Mouse (Mus musculus): Measurements from ENCODE around the gene Pilrb2. TPM values are rescaled to one million over a fixed set of nuclear protein-coding genes. Genes with fewer than 3 reads are reported as not detected.
"Not testable (repeated sequence)": the region's sequence is repeated elsewhere in the genome, so short reads cannot be mapped to it uniquely, and the experiment has no call there.

The Pilrb2 gene
- polyA plus RNA-seq, 1 experiment from 2014 or later = 1.8 TPM

DNA sequence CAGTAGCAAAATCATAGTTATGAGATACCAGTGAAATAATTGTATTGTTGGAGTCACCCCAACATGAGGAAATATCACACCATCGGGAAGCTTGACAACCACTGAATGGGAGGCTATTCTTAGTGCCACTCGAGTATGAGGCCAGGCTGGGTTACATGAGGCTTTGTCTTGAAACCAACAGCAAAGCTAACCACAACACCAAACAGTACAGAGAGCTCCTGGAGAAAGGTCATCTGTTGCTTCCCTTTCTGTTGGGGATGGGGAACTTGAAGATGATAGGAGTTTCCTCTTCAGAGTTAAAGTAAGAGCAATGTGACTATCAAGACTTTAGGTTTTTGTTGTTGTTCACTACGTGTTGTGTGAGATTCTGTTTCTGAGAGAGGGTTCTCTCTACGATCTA lies 11.3 kb upstream of the Pilrb2 start:
- Histone ChIP-seq H3K4me3 (ENCODE audit: low read length) (no peak overlapping the region), H3K9me3 (replicated peaks; ENCODE audit: control insufficient read depth, low read length) (no peaks in the 10 kb centered on the region), H3K4me2 (ENCODE audit: low read depth, low read length) (no peak overlapping the region), H3K4me1 (ENCODE audit: control insufficient read depth, insufficient read depth, low read length) (peaks cover 3% of the 10 kb centered on the region; the same call in 1 of the 2 replicates), H3K36me3 (ENCODE audit: control insufficient read depth, insufficient read depth) (no peaks in the 10 kb centered on the region), H3K9ac (ENCODE audit: low read length) (no peak overlapping the region), H3K27me3 (ENCODE audit: control insufficient read depth, insufficient read depth, low read length) (no peaks in the 10 kb centered on the region), H3K27ac (ENCODE audit: low read length) (no peak overlapping the region)
- 51% methylated on average over 4 of the region's 4 CpGs for whole genome bisulfite sequencing
- no peak for ATAC-seq (replicated peaks; ENCODE audit: extremely low read depth, insufficient read depth, low FRiP score)

DNA sequence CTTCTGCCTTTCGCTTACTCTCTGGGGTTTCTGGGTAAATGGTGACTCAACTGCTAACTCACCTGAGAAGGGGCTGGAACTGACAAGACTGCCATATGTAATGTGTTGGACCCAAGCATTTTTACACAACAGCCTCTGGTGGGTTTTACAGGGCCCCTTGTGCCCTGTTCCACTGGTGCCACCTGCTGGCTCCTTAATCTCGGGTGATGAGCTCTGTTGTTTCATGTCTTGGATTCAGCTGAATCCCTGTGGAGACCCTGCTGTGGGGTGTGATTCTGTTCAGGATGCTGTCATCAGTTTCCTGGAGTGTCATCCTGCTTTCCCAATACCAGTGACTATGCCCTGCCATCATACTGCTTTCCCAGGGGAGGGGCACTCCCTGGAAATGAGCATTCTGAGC lies 6.2 kb upstream of the Pilrb2 start:
- H3K9ac ChIP-seq (ENCODE audit: low read length) = no peak overlapping the region
- no peaks in the 10 kb centered on the region for H3K36me3 ChIP-seq (ENCODE audit: control insufficient read depth, insufficient read depth)
- H3K4me2 ChIP-seq (ENCODE audit: low read depth, low read length) = no peak overlapping the region
- H3K27me3 ChIP-seq (ENCODE audit: control insufficient read depth, insufficient read depth, low read length) = no peaks in the 10 kb centered on the region
- H3K4me3 ChIP-seq (ENCODE audit: low read length) = no peak overlapping the region
- no peaks in the 10 kb centered on the region for H3K4me1 ChIP-seq (ENCODE audit: control insufficient read depth, insufficient read depth, low read length)
- no peaks in the 10 kb centered on the region for H3K9me3 ChIP-seq (replicated peaks; ENCODE audit: control insufficient read depth, low read length)
- H3K27ac ChIP-seq (ENCODE audit: low read length) = no peak overlapping the region
- no peak for ATAC-seq (replicated peaks; ENCODE audit: extremely low read depth, insufficient read depth, low FRiP score)
- 50% methylated on average over 2 of the region's 2 CpGs for WGBS

DNA sequence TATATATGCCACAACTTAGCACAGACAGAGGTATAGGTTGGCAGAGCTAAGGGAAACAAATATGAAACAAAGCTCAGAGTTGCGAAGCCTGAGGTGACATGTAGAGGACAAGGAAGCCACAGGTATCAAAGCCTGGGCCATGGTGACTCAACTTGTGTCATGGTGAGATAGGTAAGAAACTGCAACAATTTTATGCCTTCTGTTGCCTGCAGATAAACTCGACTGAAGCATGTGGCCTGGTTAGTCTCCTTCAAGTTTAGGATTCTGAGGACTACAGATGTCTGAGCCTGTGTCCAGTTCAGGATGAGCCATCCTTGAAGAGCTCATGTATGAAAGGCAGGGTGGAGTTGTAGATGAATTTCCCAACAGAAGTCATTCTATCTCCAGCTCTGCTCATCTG lies 3.4 kb upstream of the Pilrb2 start:
- Histone ChIP-seq H3K36me3 (ENCODE audit: control insufficient read depth, insufficient read depth) (no peaks in the 10 kb centered on the region), H3K4me1 (ENCODE audit: control insufficient read depth, insufficient read depth, low read length) (no peaks in the 10 kb centered on the region), H3K4me2 (ENCODE audit: low read depth, low read length) (no peak overlapping the region), H3K9ac (ENCODE audit: low read length) (no peak overlapping the region), H3K27ac (ENCODE audit: low read length) (no peak overlapping the region), H3K4me3 (ENCODE audit: low read length) (no peak overlapping the region), H3K9me3 (replicated peaks; ENCODE audit: control insufficient read depth, low read length) (no peaks in the 10 kb centered on the region), H3K27me3 (ENCODE audit: control insufficient read depth, insufficient read depth, low read length) (no peaks in the 10 kb centered on the region)
- ATAC-seq (replicated peaks; ENCODE audit: extremely low read depth, insufficient read depth, low FRiP score) = no peak
- 78% methylated on average over 2 of the region's 2 CpGs for WGBS

DNA sequence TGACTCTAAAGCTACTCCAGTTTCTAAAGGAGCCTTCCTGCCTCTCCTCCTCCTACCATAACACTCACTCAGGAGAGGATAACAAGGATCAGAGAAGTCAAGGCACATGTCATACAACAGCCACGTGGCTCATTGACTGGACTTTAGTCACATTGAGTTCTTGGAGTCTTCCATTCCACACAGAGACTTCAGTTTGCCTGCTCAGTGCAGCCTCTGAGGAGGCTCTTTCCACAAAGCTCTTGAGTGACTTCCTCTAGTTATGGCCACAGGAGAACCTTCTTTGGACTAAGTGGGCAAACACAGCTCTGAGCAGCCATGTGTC lies 727 bp upstream of the Pilrb2 start:
- not testable (repeated sequence) for ATAC-seq (replicated peaks; ENCODE audit: extremely low read depth, insufficient read depth, low FRiP score); H3K36me3 ChIP-seq (ENCODE audit: control insufficient read depth, insufficient read depth); H3K4me2 ChIP-seq (ENCODE audit: low read depth, low read length); H3K9ac ChIP-seq (ENCODE audit: low read length); H3K9me3 ChIP-seq (replicated peaks; ENCODE audit: control insufficient read depth, low read length); H3K4me3 ChIP-seq (ENCODE audit: low read length); H3K27ac ChIP-seq (ENCODE audit: low read length); H3K27me3 ChIP-seq (ENCODE audit: control insufficient read depth, insufficient read depth, low read length); H3K4me1 ChIP-seq (ENCODE audit: control insufficient read depth, insufficient read depth, low read length)
- 40% methylated on average over 1 of the region's 1 CpGs for WGBS

DNA sequence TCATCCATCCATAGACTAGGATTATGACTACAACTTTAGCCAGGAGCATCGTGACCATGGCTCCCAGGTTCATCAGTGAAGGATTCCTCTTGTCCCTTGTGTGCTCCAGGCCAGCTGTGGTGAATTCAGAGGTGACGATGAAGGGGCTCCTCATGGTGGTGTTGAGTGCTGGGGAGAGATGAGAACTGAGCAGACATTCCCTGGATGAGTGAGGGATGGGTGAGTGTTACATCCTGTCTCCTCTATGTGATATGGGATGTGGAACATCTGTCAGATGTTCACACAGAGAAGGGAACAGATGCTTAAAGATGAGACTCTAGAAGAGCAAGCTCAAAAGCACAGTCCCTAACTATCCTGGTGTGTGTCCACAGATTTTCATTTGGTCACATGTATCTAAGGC lies 3.0 kb downstream of the Pilrb2 start:
- not testable (repeated sequence) for H3K27me3 ChIP-seq (ENCODE audit: control insufficient read depth, insufficient read depth, low read length); H3K36me3 ChIP-seq (ENCODE audit: control insufficient read depth, insufficient read depth); H3K9ac ChIP-seq (ENCODE audit: low read length); H3K4me3 ChIP-seq (ENCODE audit: low read length); ATAC-seq (replicated peaks; ENCODE audit: extremely low read depth, insufficient read depth, low FRiP score); H3K9me3 ChIP-seq (replicated peaks; ENCODE audit: control insufficient read depth, low read length); H3K27ac ChIP-seq (ENCODE audit: low read length); H3K4me2 ChIP-seq (ENCODE audit: low read depth, low read length); H3K4me1 ChIP-seq (ENCODE audit: control insufficient read depth, insufficient read depth, low read length)
- 59% methylated on average over 2 of the region's 2 CpGs for WGBS

DNA sequence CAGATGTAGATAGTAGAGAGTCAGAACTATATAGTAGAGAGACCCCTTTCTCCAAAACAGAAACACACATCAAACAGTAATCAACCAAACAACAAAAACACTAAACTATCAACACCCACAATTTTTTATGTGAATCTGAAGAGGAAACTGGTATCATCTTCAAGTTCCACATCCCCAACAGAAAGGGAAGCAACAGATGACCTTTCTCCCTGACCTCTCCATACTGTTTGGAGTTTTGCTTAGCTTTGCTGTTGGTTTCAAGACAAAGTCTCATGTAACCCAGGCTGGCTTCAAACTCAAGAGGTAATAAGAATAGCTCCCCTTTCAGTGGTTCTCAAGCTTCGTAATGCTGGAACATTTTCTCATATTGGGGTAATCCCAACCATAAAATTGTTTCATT lies 7.6 kb downstream of the Pilrb2 start:
- H3K4me2 ChIP-seq (ENCODE audit: low read depth, low read length); ATAC-seq (replicated peaks; ENCODE audit: extremely low read depth, insufficient read depth, low FRiP score); H3K9ac ChIP-seq (ENCODE audit: low read length); H3K4me3 ChIP-seq (ENCODE audit: low read length); H3K4me1 ChIP-seq (ENCODE audit: control insufficient read depth, insufficient read depth, low read length); H3K9me3 ChIP-seq (replicated peaks; ENCODE audit: control insufficient read depth, low read length); H3K27ac ChIP-seq (ENCODE audit: low read length); H3K36me3 ChIP-seq (ENCODE audit: control insufficient read depth, insufficient read depth); H3K27me3 ChIP-seq (ENCODE audit: control insufficient read depth, insufficient read depth, low read length): not testable (repeated sequence)
- 74% methylated on average over 1 of the region's 1 CpGs for WGBS

DNA sequence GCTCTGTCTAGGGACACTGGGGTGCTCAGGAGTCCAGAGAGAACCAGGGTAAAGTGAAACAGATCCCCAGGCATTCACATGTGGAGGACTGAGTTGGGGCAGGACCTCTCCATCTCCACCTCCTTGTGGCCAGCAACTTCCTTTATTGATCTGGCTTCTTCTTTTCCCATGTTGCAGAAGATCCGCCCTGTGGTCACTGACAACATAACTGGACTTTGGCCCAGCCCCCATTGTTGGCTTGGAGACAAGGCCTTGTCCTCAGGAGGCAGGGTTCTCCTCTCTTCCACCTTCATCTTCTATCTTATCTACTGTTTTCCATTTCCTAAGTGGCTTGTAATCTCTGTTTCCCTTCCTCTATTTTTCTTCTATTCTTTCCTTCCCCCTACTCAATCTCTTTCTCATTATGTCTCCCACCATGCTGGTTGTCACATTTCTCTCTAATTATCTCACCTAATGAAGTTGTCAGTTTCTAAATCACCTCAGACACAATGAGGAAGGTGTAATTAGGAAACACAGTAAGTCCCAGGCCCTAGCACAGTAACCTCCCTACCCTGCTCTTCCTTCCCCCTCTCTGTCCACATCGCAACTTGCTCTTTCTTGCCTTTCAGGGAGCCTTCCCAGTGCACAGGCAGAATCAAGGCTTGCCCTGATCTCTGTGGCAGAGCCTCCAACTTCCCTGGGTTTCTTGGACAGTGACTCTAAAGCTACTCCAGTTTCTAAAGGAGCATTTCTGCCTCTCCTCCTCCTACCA lies 13.5 kb downstream of the Pilrb2 start, which contains the start of gene Pilrb1:
Gene Pilrb1, minus strand, starts transcription at position 147 of the 751 bp plus-strand sequence.
- H3K4me2 ChIP-seq (ENCODE audit: low read depth, low read length); H3K4me1 ChIP-seq (ENCODE audit: control insufficient read depth, insufficient read depth, low read length); ATAC-seq (replicated peaks; ENCODE audit: extremely low read depth, insufficient read depth, low FRiP score); H3K27ac ChIP-seq (ENCODE audit: low read length); H3K9ac ChIP-seq (ENCODE audit: low read length); H3K9me3 ChIP-seq (replicated peaks; ENCODE audit: control insufficient read depth, low read length); H3K36me3 ChIP-seq (ENCODE audit: control insufficient read depth, insufficient read depth); H3K4me3 ChIP-seq (ENCODE audit: low read length); H3K27me3 ChIP-seq (ENCODE audit: control insufficient read depth, insufficient read depth, low read length): not testable (repeated sequence)
- 63% methylated on average over 2 of the region's 2 CpGs for WGBS

DNA sequence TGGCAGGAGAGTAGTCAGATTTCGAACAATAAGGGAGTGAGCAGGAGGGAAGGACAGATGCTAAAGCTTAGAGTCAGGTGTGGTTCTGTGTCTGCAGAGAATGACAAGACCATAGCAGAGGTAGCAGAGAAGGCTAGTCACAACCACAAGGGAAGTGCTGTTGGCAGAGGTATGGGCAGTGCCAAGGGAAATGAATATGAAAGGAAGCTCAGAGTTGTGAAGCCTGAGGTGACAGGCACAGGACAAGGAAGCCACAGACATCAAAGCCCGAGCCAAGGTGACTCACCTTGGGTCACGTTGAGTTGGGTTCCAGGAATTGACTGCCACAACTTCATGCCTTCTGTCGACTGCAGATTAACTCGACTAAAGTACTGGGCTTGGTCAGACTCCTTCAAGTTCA lies 14.7 kb downstream of the Pilrb2 start:
- WGBS = 52% methylated on average over 4 of the region's 5 CpGs
- H3K27me3 ChIP-seq (ENCODE audit: control insufficient read depth, insufficient read depth, low read length); H3K27ac ChIP-seq (ENCODE audit: low read length); H3K4me2 ChIP-seq (ENCODE audit: low read depth, low read length); H3K4me3 ChIP-seq (ENCODE audit: low read length); H3K9ac ChIP-seq (ENCODE audit: low read length); H3K4me1 ChIP-seq (ENCODE audit: control insufficient read depth, insufficient read depth, low read length); H3K9me3 ChIP-seq (replicated peaks; ENCODE audit: control insufficient read depth, low read length); H3K36me3 ChIP-seq (ENCODE audit: control insufficient read depth, insufficient read depth); ATAC-seq (replicated peaks; ENCODE audit: extremely low read depth, insufficient read depth, low FRiP score): not testable (repeated sequence)

DNA sequence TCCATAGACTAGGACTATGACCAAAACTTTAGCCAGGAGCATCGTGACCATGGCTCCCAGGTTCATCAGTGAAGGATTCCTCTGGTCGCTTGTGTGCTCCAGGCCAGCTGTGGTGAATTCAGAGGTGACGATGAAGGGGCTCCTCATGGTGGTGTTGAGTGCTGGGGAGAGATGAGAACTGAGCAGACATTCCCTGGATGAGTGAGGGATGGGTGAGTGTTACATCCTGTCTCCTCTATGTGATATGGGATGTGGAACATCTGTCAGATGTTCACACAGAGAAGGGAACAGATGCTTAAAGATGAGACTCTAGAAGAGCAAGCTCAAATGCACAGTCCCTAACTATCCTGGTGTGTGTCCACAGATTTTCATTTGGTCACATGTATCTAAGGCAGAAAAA lies 16.7 kb downstream of the Pilrb2 start:
- ATAC-seq (replicated peaks; ENCODE audit: extremely low read depth, insufficient read depth, low FRiP score); H3K4me1 ChIP-seq (ENCODE audit: control insufficient read depth, insufficient read depth, low read length); H3K36me3 ChIP-seq (ENCODE audit: control insufficient read depth, insufficient read depth); H3K27ac ChIP-seq (ENCODE audit: low read length); H3K4me2 ChIP-seq (ENCODE audit: low read depth, low read length); H3K4me3 ChIP-seq (ENCODE audit: low read length); H3K9me3 ChIP-seq (replicated peaks; ENCODE audit: control insufficient read depth, low read length); H3K9ac ChIP-seq (ENCODE audit: low read length); H3K27me3 ChIP-seq (ENCODE audit: control insufficient read depth, insufficient read depth, low read length): not testable (repeated sequence)
- 65% methylated on average over 3 of the region's 3 CpGs for WGBS
